Mouse (Mus musculus) mouse embryonic stem cell (cell line): ENCODE measurements around the gene Dag1.
"Not testable (repeated sequence)": the region's sequence is repeated elsewhere in the genome, so short reads cannot be mapped to it uniquely, and the experiment has no call there.

Experiments used
- in situ Hi-C, 2 experiments: fragments of 300-500 bp; cut with MboI; formaldehyde crosslinking; loops; 1 replicate in 1 of 2; 3 replicates in 1 of 2; pipeline ENCODE4 v1.14.3; 2019 to 2020; ENCODE audit warnings: low sequenced_read_pairs in 2 of 2, low pct_unique_long_range_greater_than_20kb in 1 of 2, mixed read lengths in 1 of 2; ENCODE audit not compliant: unreplicated experiment in 1 of 2

The Dag1 gene

DNA sequence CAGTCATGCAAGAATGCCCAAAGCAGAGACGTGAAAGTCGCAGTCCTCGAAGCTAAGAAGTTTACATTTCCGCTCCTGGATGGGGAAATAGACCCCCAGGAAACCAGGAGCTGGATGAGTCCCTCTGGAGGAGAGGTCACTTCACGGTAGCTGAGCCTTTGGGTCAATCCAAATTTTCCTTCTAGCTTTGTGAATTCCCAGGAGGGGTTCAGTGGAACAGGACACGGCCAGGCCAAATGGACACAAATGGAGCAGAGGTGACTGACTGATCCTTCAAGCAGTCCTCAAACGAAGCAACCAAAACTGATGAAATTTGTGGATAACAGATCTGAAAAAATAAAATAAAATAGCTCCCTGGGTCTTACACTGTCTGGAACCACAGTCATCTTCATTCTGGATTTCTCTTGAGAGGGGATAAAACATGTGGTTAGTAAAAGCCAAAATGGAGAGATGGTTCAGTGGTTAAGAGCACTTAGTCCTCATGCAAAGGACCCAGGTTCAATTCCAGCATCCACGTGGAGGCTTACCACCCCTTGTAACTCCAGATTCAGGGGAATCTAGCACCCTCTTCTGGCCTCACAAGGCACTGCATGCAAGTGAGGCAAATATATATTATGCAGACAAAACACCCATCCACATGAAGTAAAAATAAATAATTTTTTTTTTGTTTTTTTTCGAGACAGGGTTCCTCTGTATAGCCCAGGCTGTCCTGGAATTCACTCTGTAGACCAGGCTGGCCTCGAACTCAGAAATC, 15.1 kb upstream of the Dag1 start:
- in situ Hi-C loops = loop anchor here in 1 of 2 experiments (5.0 to 10.0 kb wide), 2 partner anchors 77 to 144 kb away; no protein-coding TSS in a partner anchor

DNA sequence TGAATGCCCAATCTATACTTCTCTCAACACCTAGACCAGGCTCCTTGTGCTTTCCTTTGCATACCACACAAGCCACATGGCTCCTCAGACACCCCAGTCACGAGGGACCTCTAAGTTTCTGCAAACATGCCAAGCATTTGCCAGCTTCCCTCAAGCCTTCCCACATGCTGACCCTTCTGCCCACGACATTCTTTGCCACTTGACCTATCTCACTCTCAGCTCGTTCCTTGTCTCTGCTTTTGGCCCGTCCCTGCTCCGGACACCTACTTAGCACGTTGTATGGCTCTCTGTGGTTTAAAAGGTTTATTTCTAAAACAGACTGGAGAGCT, 11.5 kb upstream of the Dag1 start:
- in situ Hi-C loops = loop anchor here in 1 of 2 experiments (5.0 to 10.0 kb wide), 2 partner anchors 73 to 140 kb away; no protein-coding TSS in a partner anchor

DNA sequence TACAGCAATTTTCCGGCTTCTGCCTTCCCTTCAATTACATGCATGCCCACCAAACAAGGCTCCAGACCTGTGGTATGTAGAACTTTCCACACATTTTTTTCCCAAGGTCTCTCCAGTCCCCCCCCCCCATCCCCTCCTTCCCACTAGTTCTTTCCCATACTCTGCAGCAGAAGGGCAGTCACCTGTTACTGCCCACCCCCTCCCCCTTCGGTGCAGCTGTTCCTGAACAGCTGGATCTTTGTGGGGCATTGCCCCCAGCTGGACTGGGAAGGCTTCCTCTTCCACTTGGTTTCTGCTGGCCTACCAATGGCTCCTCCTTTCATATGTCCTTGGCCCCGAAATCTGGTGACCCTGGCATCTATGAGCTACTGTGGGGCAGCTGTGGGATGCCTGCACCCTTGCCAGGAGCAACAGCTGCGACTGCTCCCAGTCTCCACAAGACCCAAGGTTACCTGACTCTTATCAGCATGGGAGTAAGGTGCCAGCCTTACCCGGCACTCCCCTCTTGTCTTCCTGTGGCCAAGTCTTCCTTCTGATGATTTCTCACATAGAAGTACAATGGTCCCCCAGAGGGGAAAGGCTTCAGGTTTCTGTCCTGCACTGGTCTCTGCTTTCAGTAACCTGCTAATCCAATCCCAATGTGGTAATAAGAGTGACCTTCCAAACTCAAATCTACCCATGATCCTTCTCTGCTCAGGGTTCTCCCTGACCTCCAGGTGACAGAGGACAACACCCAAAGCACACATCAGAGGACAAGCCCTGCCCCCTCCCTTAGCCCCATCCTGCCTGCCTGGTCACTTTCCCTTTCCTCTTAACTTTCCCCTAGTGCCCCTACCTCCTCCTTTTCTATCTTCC, 10.9 kb upstream of the Dag1 start:
- in situ Hi-C loops = loop anchor here in 1 of 2 experiments (5.0 to 10.0 kb wide), 2 partner anchors 72 to 140 kb away; no protein-coding TSS in a partner anchor

DNA sequence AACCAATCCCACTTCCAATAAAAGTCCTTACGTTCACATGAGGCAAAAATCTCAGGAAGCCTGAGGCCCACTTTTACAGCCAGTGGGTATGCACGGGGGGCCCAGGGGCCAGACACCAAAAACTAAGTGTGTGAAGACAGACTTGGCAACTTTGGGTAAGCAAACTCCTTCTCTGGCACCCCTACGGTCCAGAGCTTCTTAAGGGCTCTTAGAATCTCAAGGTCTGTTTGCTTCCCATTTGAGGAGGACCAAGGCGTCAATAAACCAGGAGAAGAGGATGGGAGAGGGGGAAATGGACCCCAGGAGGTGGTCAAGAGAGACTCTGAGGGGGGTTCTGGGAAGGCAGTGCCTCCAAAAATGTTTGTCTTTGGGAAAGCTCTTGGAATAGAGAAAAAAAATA, 9.7 kb upstream of the Dag1 start:
- in situ Hi-C loops = loop anchor here in 1 of 2 experiments (10.0 kb wide), 1 partner anchor 139 kb away; no protein-coding TSS in a partner anchor

DNA sequence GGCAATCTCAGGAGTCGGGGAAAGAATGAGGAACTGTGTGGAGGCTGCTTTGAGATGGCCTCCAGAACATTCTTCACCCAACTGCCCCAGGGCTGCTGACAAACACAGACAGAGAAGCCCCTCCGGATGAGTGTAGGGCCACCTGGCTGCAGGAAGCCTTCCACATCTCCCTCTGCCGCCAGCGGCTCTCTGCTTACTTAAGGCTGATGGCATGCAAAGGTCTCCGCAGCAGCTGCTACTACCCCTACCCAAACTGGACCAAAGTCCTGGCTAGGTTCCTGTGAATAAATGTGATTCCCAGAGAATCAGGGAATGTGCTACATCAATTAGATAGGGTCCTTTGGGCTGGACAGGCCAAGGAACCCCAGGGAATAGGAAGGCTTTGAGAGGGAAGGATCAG, 8.9 kb upstream of the Dag1 start:
- in situ Hi-C loops = loop anchor here in 1 of 2 experiments (10.0 kb wide), 1 partner anchor 138 kb away; no protein-coding TSS in a partner anchor

DNA sequence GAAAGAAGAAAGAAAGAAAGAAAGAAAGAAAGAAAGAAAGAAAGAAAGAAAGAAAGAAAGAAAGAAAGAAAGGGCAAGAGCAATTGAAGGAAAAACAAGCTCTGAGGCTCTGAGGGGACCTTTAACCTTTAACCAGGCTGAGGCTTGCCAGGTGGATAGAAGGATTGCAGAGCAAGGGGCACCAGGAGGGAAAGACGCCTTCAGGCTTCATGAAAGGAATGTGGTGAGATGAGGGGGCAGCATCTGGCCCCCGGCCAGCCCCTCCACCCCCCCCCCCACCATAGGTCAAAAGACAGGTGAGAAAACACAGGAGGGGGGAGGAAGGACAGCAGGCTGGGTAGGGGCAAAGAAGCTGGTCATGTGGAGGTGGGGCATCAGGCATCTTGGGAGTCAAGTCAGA, 8.2 kb upstream of the Dag1 start:
- in situ Hi-C loops = loop anchor here in 1 of 2 experiments (10.0 kb wide), 1 partner anchor 137 kb away; no protein-coding TSS in a partner anchor

DNA sequence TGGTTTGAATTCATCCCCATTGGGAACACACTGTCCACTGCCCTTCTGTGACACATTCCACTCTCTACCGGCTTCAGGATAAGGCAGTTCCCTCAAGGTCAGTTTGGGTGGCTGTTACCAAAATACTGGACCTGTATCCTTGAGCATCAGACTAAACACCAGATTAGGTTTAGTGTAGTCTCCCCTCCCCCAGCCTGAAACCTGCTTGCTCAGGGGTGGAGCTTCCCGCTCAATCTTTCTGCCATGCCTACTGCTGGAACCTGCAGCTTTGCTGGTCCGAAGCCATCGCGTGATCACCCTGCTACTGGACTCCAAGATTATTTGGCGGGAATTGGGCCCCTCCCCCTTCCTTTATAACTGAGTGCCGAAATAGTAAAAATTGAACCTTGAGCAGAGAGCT, 4.9 kb upstream of the Dag1 start:
- in situ Hi-C loops = not testable (repeated sequence)

DNA sequence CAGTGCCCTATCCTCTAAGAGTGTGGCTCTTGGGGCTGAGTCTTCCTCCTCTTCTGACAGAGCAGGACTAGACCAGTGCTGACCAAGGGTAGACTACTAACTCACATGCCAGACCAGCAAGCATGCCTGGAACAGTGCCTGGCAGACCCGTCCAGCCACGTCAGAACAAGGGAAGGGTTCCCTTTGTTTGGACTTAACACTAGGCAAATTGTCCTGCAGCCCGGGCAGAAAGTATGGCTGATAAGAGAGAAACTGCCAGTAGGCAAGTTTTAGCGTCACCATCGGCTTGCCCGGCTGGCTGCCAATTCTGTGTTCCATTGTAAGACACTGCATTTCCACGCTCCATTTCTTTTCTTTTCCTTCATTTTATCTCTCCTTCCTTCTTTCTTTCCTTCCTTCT, 3.9 kb upstream of the Dag1 start:
- in situ Hi-C loops = no loop called here

DNA sequence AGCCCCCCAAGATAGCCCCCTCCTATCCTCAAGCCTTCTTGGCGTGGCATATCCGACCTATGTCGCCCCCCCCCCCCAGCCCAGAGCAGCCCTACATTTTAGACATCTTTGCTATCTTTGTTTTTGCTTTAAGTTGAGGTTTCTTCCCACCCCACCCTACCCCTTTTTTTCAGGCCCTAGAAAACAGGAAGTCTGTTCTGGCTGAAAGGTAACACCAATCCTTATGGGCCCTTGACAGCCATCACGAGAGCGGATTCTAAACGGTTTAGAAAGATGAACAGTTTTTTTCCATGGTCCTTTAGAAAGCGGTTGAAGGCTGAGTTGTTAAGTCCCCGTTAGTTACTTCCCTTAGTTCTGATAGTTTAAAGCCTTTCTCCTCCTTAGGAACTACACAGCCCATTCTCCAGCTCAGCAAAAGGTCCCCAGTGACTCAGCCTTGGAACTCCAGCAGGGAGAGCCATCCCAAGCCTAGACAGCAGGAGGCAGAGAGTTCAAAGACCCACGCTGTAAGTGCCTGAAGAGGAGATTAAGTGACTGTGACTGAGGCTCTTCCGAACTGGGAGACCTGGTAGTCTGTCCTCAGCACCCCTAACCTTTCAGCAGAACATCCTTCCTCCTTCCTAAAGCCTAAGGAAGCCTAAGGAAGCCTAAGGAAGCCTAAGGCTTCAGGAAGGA, 2.6 kb upstream of the Dag1 start:
- in situ Hi-C loops = no loop called here

DNA sequence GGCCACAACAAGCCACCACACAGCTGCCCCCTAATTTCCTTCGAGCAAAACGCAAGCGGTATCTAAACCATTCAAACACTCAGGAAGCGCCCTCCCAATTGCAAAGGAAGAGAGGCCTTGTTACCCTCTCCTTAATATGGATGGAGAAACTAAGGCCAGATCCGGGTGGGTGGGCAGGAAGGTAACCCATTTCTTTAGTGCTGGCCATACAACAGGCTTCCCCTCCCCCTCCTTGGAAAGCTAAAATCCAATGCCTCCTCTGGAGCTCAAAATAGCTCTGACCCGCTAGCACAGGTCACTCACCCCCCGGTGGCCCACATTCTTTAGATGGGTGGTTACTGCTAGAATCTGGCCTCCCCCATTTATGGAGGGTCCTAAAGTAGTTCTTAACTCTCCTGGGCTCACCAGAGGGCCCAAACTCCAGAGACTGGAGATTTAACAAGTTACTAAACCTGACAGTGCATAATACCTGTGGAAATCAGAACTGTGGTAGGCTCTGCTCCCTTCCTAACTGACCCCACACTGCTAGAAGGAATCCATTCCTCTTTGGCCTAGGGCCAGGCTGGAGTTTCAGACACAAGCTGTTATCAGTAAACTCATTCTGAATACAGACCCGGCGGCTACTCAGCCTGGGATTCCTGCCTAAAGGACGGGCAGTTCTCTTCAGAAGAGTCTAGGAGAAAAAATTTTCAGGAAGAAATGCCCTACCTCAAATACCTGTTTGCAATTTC, 598 bp upstream of the Dag1 start:
- in situ Hi-C loops = no loop called here

DNA sequence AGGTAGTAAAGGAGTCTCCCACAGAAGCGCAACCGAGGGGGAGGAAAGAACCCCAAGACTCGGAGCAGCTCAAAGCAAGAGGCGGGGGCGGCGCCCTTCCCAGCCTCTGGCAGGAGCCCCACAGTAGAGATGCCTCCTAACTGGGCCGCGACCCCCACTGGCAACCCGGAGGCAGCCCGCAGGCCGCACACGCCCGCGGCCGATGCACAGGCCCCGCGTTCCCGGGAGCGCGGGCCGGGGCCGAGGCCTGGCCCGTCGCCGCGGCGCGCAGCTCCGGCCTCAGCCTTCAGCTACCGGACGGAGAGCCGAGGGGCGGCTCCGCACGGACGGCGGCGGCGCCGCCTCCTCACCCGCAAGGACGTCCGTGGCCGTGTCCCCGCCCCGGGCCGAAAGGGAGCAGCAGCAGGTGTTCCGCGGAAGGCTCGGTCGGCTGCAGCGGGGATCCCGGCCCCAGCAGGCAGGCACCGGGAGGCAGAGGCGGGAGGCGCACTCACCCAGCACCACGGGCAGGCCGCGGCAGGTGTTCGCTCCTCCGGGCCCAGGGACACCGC, 552 bp downstream of the Dag1 start:
- in situ Hi-C loops = no loop called here

DNA sequence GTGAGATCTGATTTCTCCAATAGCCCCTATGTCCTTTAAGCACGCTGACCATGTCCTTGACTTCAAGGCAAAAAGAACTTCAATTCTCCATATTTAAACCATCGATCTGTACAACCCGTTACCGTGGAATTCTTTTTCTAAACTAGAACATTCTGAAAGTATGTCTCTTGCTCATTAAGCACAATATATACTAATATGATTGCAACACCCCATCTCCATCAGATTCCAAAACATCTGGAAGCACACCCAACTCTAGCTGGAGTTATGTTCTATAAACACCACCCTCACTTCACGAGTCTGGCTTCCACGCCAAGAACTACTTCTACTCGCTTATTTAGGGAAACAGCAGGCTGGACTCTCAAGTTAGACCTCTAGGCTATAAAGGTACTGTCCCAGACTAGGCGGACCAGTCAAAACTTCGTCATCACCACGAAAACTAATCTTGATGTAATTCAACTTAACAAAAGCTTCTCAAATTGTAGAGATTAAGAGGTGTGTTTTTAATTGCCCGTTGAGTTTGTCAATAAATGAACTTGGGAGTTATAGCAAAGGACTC, 1.2 kb downstream of the Dag1 start:
- in situ Hi-C loops = no loop called here

DNA sequence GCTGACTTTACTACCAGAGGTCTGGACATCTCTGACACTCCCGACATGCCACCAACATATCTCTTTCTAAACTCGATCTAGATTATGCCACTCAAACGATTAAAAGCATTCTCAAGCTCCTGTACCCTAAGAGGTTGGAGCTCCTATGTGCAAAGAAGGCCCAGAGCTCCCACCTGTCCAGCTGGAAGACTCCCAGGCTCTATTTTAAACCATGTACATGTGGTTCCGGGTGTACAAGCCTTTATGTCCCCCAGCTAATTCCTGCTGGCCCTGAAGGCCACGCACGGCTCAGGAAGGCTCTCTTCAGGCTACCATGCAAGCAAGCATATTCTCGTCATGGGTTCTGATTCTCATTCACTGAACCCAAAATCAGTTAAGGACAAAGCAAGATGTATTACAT, 1.9 kb downstream of the Dag1 start:
- in situ Hi-C loops = no loop called here

DNA sequence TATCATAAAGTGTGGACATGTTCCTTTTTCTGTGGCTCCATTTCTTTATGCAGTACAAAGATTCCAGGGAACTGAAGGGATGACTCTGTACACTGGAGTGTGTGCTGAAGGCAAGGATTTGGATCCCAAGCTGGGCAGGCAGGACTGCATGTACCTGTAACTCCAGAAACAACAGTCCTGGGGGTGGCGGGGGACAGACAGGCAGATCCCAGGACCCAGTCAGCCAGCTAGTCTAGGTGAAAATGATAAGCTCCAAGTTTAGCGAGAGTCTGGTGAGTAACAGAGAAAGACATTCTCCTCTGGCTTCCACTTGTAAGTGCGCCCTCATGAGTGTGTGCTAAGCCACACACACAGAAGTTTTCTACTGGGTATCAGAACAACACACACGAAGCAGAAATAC, 3.2 kb downstream of the Dag1 start:
- in situ Hi-C loops = no loop called here

DNA sequence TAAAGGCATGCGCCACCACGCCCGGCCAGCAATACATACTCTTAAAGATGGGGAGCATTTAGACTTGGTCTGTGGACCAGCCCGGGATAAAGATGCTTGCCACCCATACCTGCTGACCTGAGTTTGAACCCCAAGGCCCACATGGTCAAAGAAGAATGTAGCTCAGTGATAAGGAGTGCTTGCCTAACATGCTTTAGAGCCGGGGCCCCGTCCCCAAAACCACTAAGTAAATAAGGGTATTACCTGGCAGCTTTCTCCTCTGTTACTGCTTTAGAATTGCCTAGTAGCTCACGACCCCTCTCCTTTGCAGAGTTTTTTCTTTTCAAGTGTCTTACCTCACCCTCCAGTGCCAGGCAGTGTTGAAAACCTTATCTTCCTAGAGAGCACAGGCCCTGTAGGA, 11.0 kb downstream of the Dag1 start:
- in situ Hi-C loops = no loop called here

DNA sequence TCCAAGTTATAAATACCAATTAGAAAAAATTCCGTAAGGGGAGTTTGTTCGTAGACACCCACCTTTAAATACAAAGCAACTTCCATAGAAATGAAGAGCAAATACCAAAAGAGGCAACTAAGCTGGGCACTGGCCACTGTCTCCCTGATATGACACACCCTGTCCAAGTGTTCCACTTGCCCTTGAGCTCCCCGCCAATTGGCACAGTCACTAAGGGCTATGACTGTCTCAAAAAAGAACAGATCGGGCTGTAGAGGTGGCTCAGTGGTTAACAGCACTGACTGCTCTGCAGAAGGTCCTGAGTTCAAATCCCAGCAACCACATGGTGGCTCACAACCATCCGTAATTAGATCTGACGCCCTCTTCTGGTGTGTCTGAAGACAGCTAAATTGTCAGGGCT, 11.9 kb downstream of the Dag1 start:
- in situ Hi-C loops = no loop called here

DNA sequence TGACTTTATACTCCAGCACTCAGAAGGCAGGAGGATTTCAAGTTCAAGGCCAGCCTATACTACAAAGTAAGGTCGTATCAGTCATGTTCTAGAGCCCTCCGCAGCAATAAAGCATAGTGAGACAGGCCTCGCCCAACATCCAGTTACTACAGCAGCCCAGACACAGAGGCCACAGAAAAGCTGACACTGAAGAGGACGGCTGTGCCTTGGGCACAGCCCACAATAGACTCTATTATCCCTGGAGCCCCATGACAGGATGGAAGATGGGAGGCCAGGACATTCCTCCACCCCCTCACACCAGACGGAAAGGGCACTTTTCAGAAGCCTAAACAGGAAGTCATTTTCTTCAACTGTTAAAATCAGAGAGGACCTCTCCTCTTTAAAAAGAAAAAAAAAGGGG, 14.8 kb downstream of the Dag1 start:
- in situ Hi-C loops = no loop called here

DNA sequence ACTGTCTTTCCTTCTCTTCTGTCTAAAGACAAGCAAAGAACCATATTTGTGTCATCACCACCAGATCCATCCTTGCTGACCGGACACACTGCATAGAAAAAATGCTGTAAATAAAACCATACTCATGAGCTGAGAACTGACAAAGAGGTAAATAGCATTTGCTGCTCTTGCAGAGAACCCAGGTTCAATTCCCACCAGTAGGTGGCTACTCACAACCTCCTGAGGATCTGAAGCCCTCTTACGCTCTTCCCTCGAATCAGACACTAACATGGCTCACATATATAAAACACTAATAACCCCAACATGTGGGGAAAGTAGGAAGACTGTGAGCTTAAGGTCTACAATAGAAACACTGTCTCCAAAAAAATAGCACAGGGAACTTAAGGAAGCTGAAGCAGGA, 18.8 kb downstream of the Dag1 start:
- in situ Hi-C loops = no loop called here
